Mouse (Mus musculus): ENCODE data around the gene Dgki. TPM values are rescaled to one million over a fixed set of nuclear protein-coding genes. Genes with fewer than 3 reads are reported as not detected.

The Dgki gene
- polyA plus RNA-seq, 1 experiment from 2014 or later: 0.88 TPM

GRCm38 (mm10) chr6:37216342-37216763 lies 83.6 kb downstream of the Dgki start:
- Histone ChIP-seq H3K27me3 (ENCODE audit: control insufficient read depth, insufficient read depth, low read length) (no peaks in the 10 kb centered on the region), H3K4me3 (ENCODE audit: control insufficient read depth in 1 of 2, insufficient read depth in 1 of 2, low read depth in 1 of 2, low read length in 2 of 2) (no peak overlapping the region), H3K9me3 (ENCODE audit: control insufficient read depth, low read length) (no peaks in the 10 kb centered on the region), H3K4me2 (ENCODE audit: low read length) (no peak overlapping the region), H3K36me3 (ENCODE audit: control insufficient read depth, insufficient read depth, low read length) (no peaks in the 10 kb centered on the region), H3K9ac (ENCODE audit: low read length) (no peak overlapping the region), H3K27ac (replicated peaks in 1 of 2; ENCODE audit: control insufficient read depth in 1 of 2, insufficient read depth in 1 of 2, low read depth in 2 of 2, low read length in 2 of 2) (peak overlapping the region; percentile 80 to 83), H3K4me1 (ENCODE audit: control insufficient read depth in 2 of 2, insufficient read depth in 2 of 2, low read length in 2 of 2) (peaks cover 31 to 49% of the 10 kb centered on the region in 2 experiments)
- 0 out of 2 replicates have a peak, but pooled peaks have one; percentile 40 for ATAC-seq (ENCODE audit: insufficient number of reproducible peaks, insufficient read depth, low FRiP score, low read depth)
- WGBS: 51% methylated on average over 4 of the region's 4 CpGs

- Histone ChIP-seq H3K4me3 (ENCODE audit: control insufficient read depth in 1 of 2, insufficient read depth in 1 of 2, low read depth in 1 of 2, low read length in 2 of 2) (0 out of 4 replicates have a peak overlapping the region, but pooled peaks of 1 of the 2 experiments have one; percentile 7), H3K4me1 (ENCODE audit: control insufficient read depth in 2 of 2, insufficient read depth in 2 of 2, low read length in 2 of 2) (peaks cover 27 to 45% of the 10 kb centered on the region in 2 experiments), H3K9me3 (ENCODE audit: control insufficient read depth, low read length) (no peaks in the 10 kb centered on the region), H3K27ac (replicated peaks in 1 of 2; ENCODE audit: control insufficient read depth in 1 of 2, insufficient read depth in 1 of 2, low read depth in 2 of 2, low read length in 2 of 2) (peak overlapping the region; percentile 80 to 83), H3K9ac (ENCODE audit: low read length) (peak overlapping the region; percentile 52), H3K36me3 (ENCODE audit: control insufficient read depth, insufficient read depth, low read length) (no peaks in the 10 kb centered on the region), H3K4me2 (ENCODE audit: low read length) (peak overlapping the region; percentile 54), H3K27me3 (ENCODE audit: control insufficient read depth, insufficient read depth, low read length) (no peaks in the 10 kb centered on the region)
- 5% methylated on average over 10 of the region's 10 CpGs for WGBS
- 0 out of 2 replicates have a peak, but pooled peaks have one; percentile 11 for ATAC-seq (ENCODE audit: insufficient number of reproducible peaks, insufficient read depth, low FRiP score, low read depth)
These were observed 84.3 kb downstream of the Dgki start for GRCm38 (mm10) chr6:37215655-37216054.

GRCm38 (mm10) chr6:37212930-37213329 lies 87.1 kb downstream of the Dgki start:
- no peaks in the 10 kb centered on the region for H3K36me3 ChIP-seq (ENCODE audit: control insufficient read depth, insufficient read depth, low read length)
- H3K9me3 ChIP-seq (ENCODE audit: control insufficient read depth, low read length): no peaks in the 10 kb centered on the region
- peaks cover 38 to 57% of the 10 kb centered on the region in 2 experiments for H3K4me1 ChIP-seq (ENCODE audit: control insufficient read depth in 2 of 2, insufficient read depth in 2 of 2, low read length in 2 of 2)
- no peak overlapping the region for H3K4me2 ChIP-seq (ENCODE audit: low read length)
- ATAC-seq (ENCODE audit: insufficient number of reproducible peaks, insufficient read depth, low FRiP score, low read depth): no peak
- no peak overlapping the region for H3K4me3 ChIP-seq (ENCODE audit: control insufficient read depth in 1 of 2, insufficient read depth in 1 of 2, low read depth in 1 of 2, low read length in 2 of 2)
- WGBS: 47% methylated on average over 4 of the region's 4 CpGs
- H3K9ac ChIP-seq (ENCODE audit: low read length): no peak overlapping the region
- peak overlapping the region; percentile 12 to 51; a peak in 3 of 4 replicates for H3K27ac ChIP-seq (replicated peaks in 1 of 2; ENCODE audit: control insufficient read depth in 1 of 2, insufficient read depth in 1 of 2, low read depth in 2 of 2, low read length in 2 of 2)
- no peaks in the 10 kb centered on the region for H3K27me3 ChIP-seq (ENCODE audit: control insufficient read depth, insufficient read depth, low read length)

- H3K27ac ChIP-seq (replicated peaks in 1 of 2; ENCODE audit: control insufficient read depth in 1 of 2, insufficient read depth in 1 of 2, low read depth in 2 of 2, low read length in 2 of 2): no peak overlapping the region
These were observed 88.3 kb downstream of the Dgki start for GRCm38 (mm10) chr6:37211545-37212247.

GRCm38 (mm10) chr6:37202901-37203300 lies 97.1 kb downstream of the Dgki start:
- no peak overlapping the region for H3K9ac ChIP-seq (ENCODE audit: low read length)
- 52% methylated on average over 4 of the region's 4 CpGs for WGBS
- H3K27ac ChIP-seq (replicated peaks in 1 of 2; ENCODE audit: control insufficient read depth in 1 of 2, insufficient read depth in 1 of 2, low read depth in 2 of 2, low read length in 2 of 2): no peak overlapping the region
- H3K4me2 ChIP-seq (ENCODE audit: low read length): no peak overlapping the region
- H3K4me3 ChIP-seq (ENCODE audit: control insufficient read depth in 1 of 2, insufficient read depth in 1 of 2, low read depth in 1 of 2, low read length in 2 of 2): no peak overlapping the region
- no peaks in the 10 kb centered on the region for H3K36me3 ChIP-seq (ENCODE audit: control insufficient read depth, insufficient read depth, low read length)
- ATAC-seq (ENCODE audit: insufficient number of reproducible peaks, insufficient read depth, low FRiP score, low read depth): no peak; the same call in 1 of the 2 replicates
- H3K9me3 ChIP-seq (ENCODE audit: control insufficient read depth, low read length): no peaks in the 10 kb centered on the region
- H3K4me1 ChIP-seq (ENCODE audit: control insufficient read depth in 2 of 2, insufficient read depth in 2 of 2, low read length in 2 of 2): peaks cover 7 to 15% of the 10 kb centered on the region in 2 experiments; a peak in 3 of 4 replicates
- no peaks in the 10 kb centered on the region for H3K27me3 ChIP-seq (ENCODE audit: control insufficient read depth, insufficient read depth, low read length)

More at GRCm38 (mm10) chr6:37211545-37212247, 88.3 kb downstream of the Dgki start:
- 66% methylated on average over 9 of the region's 9 CpGs for WGBS
- Histone ChIP-seq H3K4me3 (ENCODE audit: control insufficient read depth in 1 of 2, insufficient read depth in 1 of 2, low read depth in 1 of 2, low read length in 2 of 2) (no peak overlapping the region), H3K9me3 (ENCODE audit: control insufficient read depth, low read length) (no peaks in the 10 kb centered on the region), H3K4me1 (ENCODE audit: control insufficient read depth in 2 of 2, insufficient read depth in 2 of 2, low read length in 2 of 2) (peaks cover 38 to 54% of the 10 kb centered on the region in 2 experiments), H3K36me3 (ENCODE audit: control insufficient read depth, insufficient read depth, low read length) (no peaks in the 10 kb centered on the region), H3K4me2 (ENCODE audit: low read length) (no peak overlapping the region), H3K27me3 (ENCODE audit: control insufficient read depth, insufficient read depth, low read length) (no peaks in the 10 kb centered on the region), H3K9ac (ENCODE audit: low read length) (no peak overlapping the region)
- no peak for ATAC-seq (ENCODE audit: insufficient number of reproducible peaks, insufficient read depth, low FRiP score, low read depth)

- ATAC-seq (ENCODE audit: insufficient number of reproducible peaks, insufficient read depth, low FRiP score, low read depth): no peak
- Histone ChIP-seq H3K27me3 (ENCODE audit: control insufficient read depth, insufficient read depth, low read length) (no peaks in the 10 kb centered on the region), H3K4me3 (ENCODE audit: control insufficient read depth in 1 of 2, insufficient read depth in 1 of 2, low read depth in 1 of 2, low read length in 2 of 2) (no peak overlapping the region), H3K9me3 (ENCODE audit: control insufficient read depth, low read length) (no peaks in the 10 kb centered on the region), H3K36me3 (ENCODE audit: control insufficient read depth, insufficient read depth, low read length) (no peaks in the 10 kb centered on the region), H3K4me1 (ENCODE audit: control insufficient read depth in 2 of 2, insufficient read depth in 2 of 2, low read length in 2 of 2) (peaks cover 19 to 27% of the 10 kb centered on the region in 2 experiments), H3K9ac (ENCODE audit: low read length) (no peak overlapping the region), H3K27ac (replicated peaks in 1 of 2; ENCODE audit: control insufficient read depth in 1 of 2, insufficient read depth in 1 of 2, low read depth in 2 of 2, low read length in 2 of 2) (no peak overlapping the region), H3K4me2 (ENCODE audit: low read length) (no peak overlapping the region)
- WGBS: 54% methylated on average over 5 of the region's 5 CpGs
These were observed 99.1 kb downstream of the Dgki start for GRCm38 (mm10) chr6:37200840-37201239.

GRCm38 (mm10) chr6:37199502-37199901 lies 100.5 kb downstream of the Dgki start:
- Histone ChIP-seq H3K4me3 (ENCODE audit: control insufficient read depth in 1 of 2, insufficient read depth in 1 of 2, low read depth in 1 of 2, low read length in 2 of 2) (no peak overlapping the region), H3K9me3 (ENCODE audit: control insufficient read depth, low read length) (no peaks in the 10 kb centered on the region), H3K27ac (replicated peaks in 1 of 2; ENCODE audit: control insufficient read depth in 1 of 2, insufficient read depth in 1 of 2, low read depth in 2 of 2, low read length in 2 of 2) (no peak overlapping the region), H3K9ac (ENCODE audit: low read length) (no peak overlapping the region), H3K27me3 (ENCODE audit: control insufficient read depth, insufficient read depth, low read length) (no peaks in the 10 kb centered on the region), H3K4me2 (ENCODE audit: low read length) (no peak overlapping the region), H3K4me1 (ENCODE audit: control insufficient read depth in 2 of 2, insufficient read depth in 2 of 2, low read length in 2 of 2) (peaks cover 20 to 27% of the 10 kb centered on the region in 2 experiments), H3K36me3 (ENCODE audit: control insufficient read depth, insufficient read depth, low read length) (no peaks in the 10 kb centered on the region)
- WGBS: 89% methylated on average over 3 of the region's 3 CpGs
- ATAC-seq (ENCODE audit: insufficient number of reproducible peaks, insufficient read depth, low FRiP score, low read depth): no peak
